Mouse (Mus musculus) stomach, embryonic 14.5 days (tissue): ENCODE measurements around the gene Plcd1. TPM values are rescaled to one million over a fixed set of nuclear protein-coding genes. Genes with fewer than 3 reads are reported as not detected.

Experiments
- ATAC-seq: fragments of 200-750 bp; cut with Nextera tagmentation; 2 replicates; pipeline ENCODE4 v1.8.0; 2017; ENCODE audit warnings: low read depth, moderate TSS enrichment; ENCODE audit not compliant: insufficient number of reproducible peaks, insufficient read depth, low FRiP score
- H3K27ac ChIP-seq: fragments of 300-500 bp; sonication (generic); 2 replicates; pipeline ENCODE4 v1.5.1; 2014; ENCODE audit warnings: mild to moderate bottlenecking, low read length, moderate library complexity, mixed read lengths
- H3K27me3 ChIP-seq: fragments of 300-500 bp; sonication (generic); 2 replicates; pipeline ENCODE4 v1.6.1; 2014; ENCODE audit warnings: low read length, control low read depth, mixed read lengths; ENCODE audit not compliant: control insufficient read depth, insufficient read depth
- H3K36me3 ChIP-seq: fragments of 300-500 bp; sonication (generic); 2 replicates; pipeline ENCODE4 v1.6.1; 2014; ENCODE audit warnings: mild to moderate bottlenecking, control low read depth, low read length, moderate library complexity, mixed read lengths; ENCODE audit not compliant: control insufficient read depth, insufficient read depth
- H3K4me1 ChIP-seq: fragments of 300-500 bp; sonication (generic); 2 replicates; pipeline ENCODE4 v1.6.1; 2014; ENCODE audit warnings: low read length, control low read depth, mixed read lengths; ENCODE audit not compliant: control insufficient read depth, insufficient read depth
- H3K4me2 ChIP-seq: fragments of 300-500 bp; sonication (generic); replicated peaks from 2 replicates; pipeline ENCODE4 v1.6.1; 2014; ENCODE audit warnings: low read depth, low read length, control low read depth
- H3K4me3 ChIP-seq: fragments of 300-500 bp; sonication (generic); 2 replicates; pipeline ENCODE4 v1.5.1; 2014; ENCODE audit warnings: low read depth, low read length, control low read depth
- H3K9ac ChIP-seq: fragments of 300-500 bp; sonication (generic); replicated peaks from 2 replicates; pipeline ENCODE4 v1.6.1; 2014; ENCODE audit warnings: low read depth, mild to moderate bottlenecking, control low read depth, low read length, moderate library complexity, mixed read lengths
- H3K9me3 ChIP-seq: fragments of 300-500 bp; sonication (generic); 2 replicates; pipeline ENCODE4 v1.6.1; 2016; ENCODE audit warnings: low read depth, low read length, control low read depth; ENCODE audit not compliant: control insufficient read depth
- WGBS: fragments of 180-500 bp; shearing (Covaris S2); extraction: QIAGEN DNeasy Blood & Tissue Kit; methylation state at CpG from one replicate; pipeline ENCODE4 v1.1.7; 2014; 5-methylcytosine and 5-hydroxymethylcytosine counted together
- polyA plus RNA-seq: library from polyadenylated mRNA; unstranded; fragments of >200 nt; fragmentation: Nextera tagmentation; extraction: Ambion mirVana; gene quantifications from 2 replicates; pipeline ENCODE4 v1.2.1, GENCODE M21; 2014

The Plcd1 gene
- polyA plus RNA-seq, 1 experiment from 2014 or later: 44.3 TPM

DNA sequence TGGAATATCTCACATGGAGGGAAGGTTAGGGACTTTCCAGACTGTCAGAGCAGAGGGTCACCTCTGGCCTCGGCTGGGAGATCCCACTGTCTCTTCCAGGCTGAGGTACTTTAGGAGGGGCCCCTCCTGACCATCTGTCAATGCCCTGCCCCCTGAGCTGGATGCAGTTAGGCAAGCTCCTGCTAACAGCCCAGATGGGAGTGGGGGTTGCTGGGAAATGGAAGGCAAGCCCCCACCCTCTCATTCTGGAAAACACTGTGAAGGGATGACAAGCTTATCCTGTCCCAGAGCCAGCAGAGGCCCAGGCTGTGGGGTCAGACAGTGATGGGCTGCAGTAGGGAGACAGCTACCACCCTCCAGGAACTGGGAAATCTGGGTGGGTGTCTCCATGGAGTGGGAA lies 6.9 kb downstream of the Plcd1 start:
- no peaks in the 10 kb centered on the region for H3K36me3 ChIP-seq
- WGBS: 22% methylated on average over 1 of the region's 1 CpGs
- no peak overlapping the region for H3K9ac ChIP-seq
- no peak overlapping the region for H3K4me3 ChIP-seq
- peaks cover 23% of the 10 kb centered on the region for H3K4me1 ChIP-seq
- no peaks in the 10 kb centered on the region for H3K9me3 ChIP-seq
- H3K27me3 ChIP-seq: no peaks in the 10 kb centered on the region
- H3K4me2 ChIP-seq: no peak overlapping the region
- no peak overlapping the region for H3K27ac ChIP-seq
- no peak for ATAC-seq

DNA sequence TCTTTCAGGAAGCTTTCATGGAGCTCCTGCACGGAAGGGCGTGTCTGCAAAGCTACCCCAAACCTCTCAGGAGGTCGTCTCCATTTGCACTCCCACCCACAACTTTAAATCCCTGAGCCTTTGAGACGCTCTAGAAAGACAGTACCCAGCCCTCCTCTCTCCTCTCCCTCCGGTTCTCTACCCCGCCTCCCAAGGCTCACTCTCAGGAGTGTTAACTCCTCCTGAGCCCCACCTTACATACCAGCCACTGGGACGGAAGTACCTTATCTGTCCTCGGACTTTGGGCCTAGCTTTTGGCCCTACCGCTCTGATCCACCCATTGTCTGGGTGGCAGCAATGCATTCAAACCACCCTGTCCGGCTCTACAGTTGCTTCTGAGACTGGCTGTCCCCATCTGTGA lies 9.3 kb downstream of the Plcd1 start:
- WGBS: 65% methylated on average over 10 of the region's 10 CpGs
- ATAC-seq: no peak

DNA sequence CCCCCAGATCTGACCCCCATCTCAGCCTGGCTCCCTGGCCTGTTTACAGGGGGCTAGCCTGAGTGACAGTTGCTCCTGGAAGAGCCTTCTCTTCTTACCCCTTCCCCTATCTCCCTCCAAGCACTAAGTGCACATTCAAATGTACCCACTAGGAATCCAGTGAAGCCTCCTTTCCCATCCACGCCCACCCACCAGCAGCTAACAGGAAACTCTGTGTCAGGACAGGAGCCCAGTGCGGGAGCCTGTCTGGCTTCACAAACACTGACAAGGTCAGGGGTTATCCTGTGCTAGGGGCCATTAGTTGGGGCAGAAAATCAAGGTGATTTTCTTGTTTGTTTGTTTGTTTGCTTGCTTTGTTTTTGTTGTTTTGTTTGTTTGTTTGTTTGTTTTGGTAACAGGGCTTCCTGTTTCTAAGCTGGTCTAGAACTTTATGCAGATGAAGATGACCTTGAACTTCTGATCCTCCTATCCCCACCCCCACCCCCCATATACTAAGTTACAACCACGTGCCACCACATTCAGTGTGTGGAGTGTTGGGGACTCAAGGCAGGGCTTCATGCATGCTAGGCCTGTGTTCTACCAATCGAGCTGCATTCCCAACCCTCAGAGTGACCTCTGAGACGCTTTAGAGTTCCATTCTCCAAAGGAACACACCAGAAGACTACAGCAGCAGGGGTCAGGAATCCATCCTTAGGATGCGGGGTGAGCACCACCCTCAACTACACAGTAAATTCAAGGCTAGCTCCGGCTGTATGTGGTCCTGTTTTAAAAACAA lies 10.5 kb downstream of the Plcd1 start:
- H3K27ac ChIP-seq: peak overlapping the region; percentile 81
- no peak for ATAC-seq
- no peaks in the 10 kb centered on the region for H3K9me3 ChIP-seq
- H3K4me2 ChIP-seq: no peak overlapping the region
- H3K9ac ChIP-seq: no peak overlapping the region
- no peaks in the 10 kb centered on the region for H3K27me3 ChIP-seq
- 72% methylated on average over 7 of the region's 7 CpGs for WGBS
- H3K36me3 ChIP-seq: peaks cover 3% of the 10 kb centered on the region; the same call in 1 of the 2 replicates
- peaks cover 22% of the 10 kb centered on the region for H3K4me1 ChIP-seq
- no peak overlapping the region for H3K4me3 ChIP-seq

More for the DNA sequence above, 9.3 kb downstream of the Plcd1 start:
- no peak overlapping the region for H3K4me3 ChIP-seq
- no peaks in the 10 kb centered on the region for H3K9me3 ChIP-seq
- H3K4me1 ChIP-seq: peaks cover 23% of the 10 kb centered on the region
- H3K4me2 ChIP-seq: no peak overlapping the region
- peaks cover 3% of the 10 kb centered on the region; the same call in 1 of the 2 replicates for H3K36me3 ChIP-seq
- H3K27me3 ChIP-seq: no peaks in the 10 kb centered on the region
- no peak overlapping the region for H3K9ac ChIP-seq
- no peak overlapping the region for H3K27ac ChIP-seq

DNA sequence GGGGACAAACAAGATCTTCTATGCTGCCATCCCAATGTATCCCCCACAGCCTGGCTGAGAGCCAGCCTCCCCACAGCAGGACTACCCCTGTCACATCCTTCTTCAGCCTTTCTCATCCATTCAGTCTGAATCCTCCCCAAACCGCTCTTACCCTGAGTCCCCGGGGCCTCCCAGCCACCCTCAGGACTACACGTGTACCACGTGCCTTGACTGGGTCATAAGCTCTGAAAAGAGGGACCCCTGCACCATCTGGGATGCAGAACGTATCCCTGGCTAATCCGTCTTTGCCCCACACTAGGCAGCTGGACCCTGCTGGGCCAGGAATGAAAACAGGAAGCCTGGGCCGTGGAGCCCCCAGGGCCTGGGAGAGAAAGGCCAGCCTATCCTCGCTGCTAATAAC lies 11.3 kb downstream of the Plcd1 start:
- H3K9ac ChIP-seq: no peak overlapping the region
- no peaks in the 10 kb centered on the region for H3K9me3 ChIP-seq
- H3K4me1 ChIP-seq: peaks cover 16% of the 10 kb centered on the region
- peaks cover 3% of the 10 kb centered on the region; the same call in 1 of the 2 replicates for H3K36me3 ChIP-seq
- peak; percentile 36; the same call in 1 of the 2 replicates for ATAC-seq
- 32% methylated on average over 8 of the region's 8 CpGs for WGBS
- H3K27me3 ChIP-seq: no peaks in the 10 kb centered on the region
- H3K27ac ChIP-seq: peak overlapping the region; percentile 81
- H3K4me3 ChIP-seq: no peak overlapping the region
- H3K4me2 ChIP-seq: no peak overlapping the region

DNA sequence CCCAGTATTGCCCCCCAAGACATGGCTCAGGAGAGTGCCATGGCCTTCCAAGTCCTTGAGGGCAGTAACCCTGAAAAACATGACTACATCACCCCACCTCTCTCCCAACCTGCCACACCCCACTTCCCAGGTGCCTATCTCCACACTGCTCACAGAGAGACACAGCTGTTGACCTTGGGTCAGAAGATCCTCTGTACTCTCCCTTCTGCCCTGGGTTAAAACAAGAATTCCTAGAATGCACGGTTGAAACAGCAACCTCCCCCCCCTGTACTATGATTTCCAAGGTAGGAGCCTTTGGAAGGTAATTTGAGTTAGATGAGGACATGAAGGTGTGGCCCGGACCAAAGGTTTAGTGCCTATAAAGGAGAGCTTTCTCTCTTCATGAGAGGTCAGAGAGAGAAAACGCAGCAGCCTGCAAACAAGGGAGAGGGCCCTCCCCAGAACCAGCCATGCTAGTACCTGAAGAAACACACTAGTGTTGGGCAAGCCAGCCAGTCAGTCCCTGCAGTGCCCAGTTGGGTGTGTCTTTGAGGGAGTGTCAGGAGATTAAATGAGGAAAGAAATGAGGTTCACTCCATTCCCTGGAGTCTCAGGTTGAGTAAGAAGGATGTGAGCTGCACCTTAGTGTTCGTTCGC lies 13.1 kb downstream of the Plcd1 start:
- H3K36me3 ChIP-seq: peaks cover 3% of the 10 kb centered on the region; the same call in 1 of the 2 replicates
- H3K27ac ChIP-seq: no peak overlapping the region
- H3K4me1 ChIP-seq: peaks cover 11% of the 10 kb centered on the region
- no peak overlapping the region for H3K9ac ChIP-seq
- no peak overlapping the region for H3K4me3 ChIP-seq
- no peaks in the 10 kb centered on the region for H3K9me3 ChIP-seq
- H3K27me3 ChIP-seq: no peaks in the 10 kb centered on the region
- H3K4me2 ChIP-seq: no peak overlapping the region
- WGBS: 65% methylated on average over 5 of the region's 5 CpGs
- no peak for ATAC-seq

DNA sequence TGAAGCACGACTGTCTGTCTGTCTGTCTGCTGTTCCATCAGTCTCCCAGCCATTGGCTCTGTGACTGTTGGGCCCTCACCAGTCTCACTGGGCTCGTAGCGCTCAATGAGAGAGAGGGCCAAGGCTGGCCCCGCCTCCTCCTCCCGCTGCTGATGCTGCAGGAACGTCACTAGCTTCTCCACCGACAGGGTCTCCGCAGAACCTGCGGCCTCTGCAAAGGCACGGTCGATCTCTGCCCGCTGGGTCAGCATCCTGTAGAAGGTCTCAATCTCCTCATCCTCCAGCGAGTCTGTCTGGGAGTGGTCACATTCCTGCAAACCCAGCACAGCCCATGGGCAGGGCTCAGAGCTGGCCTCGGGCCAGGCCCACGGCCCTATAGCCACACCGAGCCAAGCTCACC lies 17.6 kb downstream of the Plcd1 start:
- H3K4me2 ChIP-seq: no peak overlapping the region
- peaks cover 19% of the 10 kb centered on the region for H3K36me3 ChIP-seq
- no peaks in the 10 kb centered on the region for H3K9me3 ChIP-seq
- WGBS: 73% methylated on average over 16 of the region's 16 CpGs
- no peak for ATAC-seq
- no peak overlapping the region for H3K4me3 ChIP-seq
- H3K27me3 ChIP-seq: no peaks in the 10 kb centered on the region
- H3K27ac ChIP-seq: no peak overlapping the region
- no peak overlapping the region for H3K9ac ChIP-seq
- H3K4me1 ChIP-seq: no peaks in the 10 kb centered on the region

DNA sequence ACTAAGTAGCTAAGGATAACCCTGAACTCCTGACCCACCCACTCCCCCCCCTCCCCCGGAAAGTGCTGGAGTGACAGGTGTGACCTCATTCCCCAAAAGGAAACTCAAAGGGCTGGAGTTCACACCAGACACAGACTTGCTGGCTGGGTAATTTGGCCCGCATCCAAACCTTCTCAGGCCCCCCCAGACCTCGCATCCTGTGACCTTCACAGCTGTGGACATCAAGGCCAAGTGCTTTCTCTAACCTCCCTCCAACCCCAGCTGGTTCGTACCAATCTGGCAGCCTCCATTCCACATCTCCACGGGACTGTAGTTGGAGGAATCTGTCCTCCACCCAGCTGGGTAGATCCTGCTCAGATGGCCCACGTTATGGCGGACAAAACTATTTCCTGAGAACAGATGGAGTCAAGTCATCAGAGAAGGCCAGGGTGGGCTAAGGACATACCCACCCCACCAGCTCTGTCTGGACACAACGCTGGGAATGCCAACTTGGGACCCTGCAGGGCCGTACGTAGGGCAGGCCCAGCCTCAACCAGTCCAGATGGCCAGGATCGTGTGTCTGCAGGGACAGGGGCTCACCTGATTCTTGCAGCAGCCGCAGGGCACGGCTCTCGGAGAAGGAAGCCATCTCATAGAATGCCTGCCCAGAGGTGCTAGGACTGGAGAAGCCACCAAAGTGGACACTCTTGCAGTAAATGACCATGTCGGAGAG lies 20.0 kb downstream of the Plcd1 start:
- no peak overlapping the region for H3K9ac ChIP-seq
- no peak for ATAC-seq
- H3K4me3 ChIP-seq: no peak overlapping the region
- H3K4me1 ChIP-seq: no peaks in the 10 kb centered on the region
- no peak overlapping the region for H3K4me2 ChIP-seq
- no peaks in the 10 kb centered on the region for H3K27me3 ChIP-seq
- 73% methylated on average over 15 of the region's 15 CpGs for WGBS
- peaks cover 16% of the 10 kb centered on the region for H3K36me3 ChIP-seq
- no peak overlapping the region for H3K27ac ChIP-seq
- H3K9me3 ChIP-seq: no peaks in the 10 kb centered on the region

DNA sequence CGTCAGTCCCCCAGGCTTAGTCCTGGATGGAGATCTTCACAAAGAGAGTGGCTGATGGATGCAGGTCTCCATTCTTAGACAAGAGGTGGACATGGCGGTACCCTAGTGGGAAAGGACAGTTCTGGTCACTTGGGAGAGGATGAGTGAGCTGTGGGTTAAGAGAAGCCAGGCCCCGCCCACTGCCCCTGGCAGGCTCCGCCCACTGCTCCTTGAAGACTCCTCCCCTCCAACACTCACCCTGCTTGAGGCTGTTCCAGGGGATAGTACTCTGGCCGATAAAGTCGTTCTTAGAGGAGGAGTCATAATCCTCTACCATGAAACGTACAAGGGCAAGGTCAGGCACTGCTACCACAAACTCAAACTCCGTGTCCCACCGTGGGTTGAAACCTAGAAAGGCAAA lies 21.5 kb downstream of the Plcd1 start:
- WGBS: 81% methylated on average over 9 of the region's 9 CpGs
- H3K9ac ChIP-seq: no peak overlapping the region
- no peak overlapping the region for H3K4me3 ChIP-seq
- no peaks in the 10 kb centered on the region for H3K4me1 ChIP-seq
- H3K4me2 ChIP-seq: no peak overlapping the region
- no peak for ATAC-seq
- H3K27me3 ChIP-seq: no peaks in the 10 kb centered on the region
- peaks cover 16% of the 10 kb centered on the region for H3K36me3 ChIP-seq
- H3K9me3 ChIP-seq: no peaks in the 10 kb centered on the region
- no peak overlapping the region for H3K27ac ChIP-seq
